Mouse (Mus musculus) neural tube, embryonic 12.5 days (tissue): ENCODE data around the gene Gm10295. TPM values are rescaled to one million over a fixed set of nuclear protein-coding genes. Genes with fewer than 3 reads are reported as not detected.

Source experiments
- ATAC-seq: fragments of 200-750 bp; cut with Nextera tagmentation; 2 replicates; pipeline ENCODE4 v1.8.0; 2017; ENCODE audit warnings: low read depth, mild to moderate bottlenecking, moderate TSS enrichment, moderate library complexity; ENCODE audit not compliant: low FRiP score
- H3K27ac ChIP-seq: fragments of 300-500 bp; sonication (generic); 2 replicates; pipeline ENCODE4 v1.5.1; 2016
- H3K27me3 ChIP-seq: fragments of 300-500 bp; sonication (generic); replicated peaks from 2 replicates; pipeline ENCODE4 v1.6.1; 2016; ENCODE audit warnings: mild to moderate bottlenecking
- H3K36me3 ChIP-seq: fragments of 300-500 bp; sonication (generic); 2 replicates; pipeline ENCODE4 v1.6.1; 2016; ENCODE audit warnings: mild to moderate bottlenecking
- H3K4me1 ChIP-seq: fragments of 300-500 bp; sonication (generic); 2 replicates; pipeline ENCODE4 v1.6.1; 2016
- H3K4me2 ChIP-seq: fragments of 300-500 bp; sonication (generic); replicated peaks from 2 replicates; pipeline ENCODE4 v1.6.1; 2016; ENCODE audit warnings: mild to moderate bottlenecking
- H3K4me3 ChIP-seq: fragments of 300-500 bp; sonication (generic); 2 replicates; pipeline ENCODE4 v1.5.1; 2016
- H3K9ac ChIP-seq: fragments of 300-500 bp; sonication (generic); 2 replicates; pipeline ENCODE4 v1.6.1; 2016; ENCODE audit warnings: mild to moderate bottlenecking
- H3K9me3 ChIP-seq: fragments of 300-500 bp; sonication (generic); 2 replicates; pipeline ENCODE4 v1.6.1; 2016; ENCODE audit warnings: mild to moderate bottlenecking
- WGBS: fragments of 180-500 bp; shearing (Covaris S2); methylation state at CpG from one replicate; pipeline ENCODE4 v1.1.7; 2016; 5-methylcytosine and 5-hydroxymethylcytosine counted together
- polyA plus RNA-seq: library from polyadenylated mRNA; unstranded; fragments of >200 nt; fragmentation: Nextera tagmentation; extraction: Ambion mirVana; gene quantifications from 2 replicates; pipeline ENCODE4 v1.2.1, GENCODE M21; 2016

Gene Gm10295
- polyA plus RNA-seq, 1 experiment from 2014 or later, result not detected

DNA sequence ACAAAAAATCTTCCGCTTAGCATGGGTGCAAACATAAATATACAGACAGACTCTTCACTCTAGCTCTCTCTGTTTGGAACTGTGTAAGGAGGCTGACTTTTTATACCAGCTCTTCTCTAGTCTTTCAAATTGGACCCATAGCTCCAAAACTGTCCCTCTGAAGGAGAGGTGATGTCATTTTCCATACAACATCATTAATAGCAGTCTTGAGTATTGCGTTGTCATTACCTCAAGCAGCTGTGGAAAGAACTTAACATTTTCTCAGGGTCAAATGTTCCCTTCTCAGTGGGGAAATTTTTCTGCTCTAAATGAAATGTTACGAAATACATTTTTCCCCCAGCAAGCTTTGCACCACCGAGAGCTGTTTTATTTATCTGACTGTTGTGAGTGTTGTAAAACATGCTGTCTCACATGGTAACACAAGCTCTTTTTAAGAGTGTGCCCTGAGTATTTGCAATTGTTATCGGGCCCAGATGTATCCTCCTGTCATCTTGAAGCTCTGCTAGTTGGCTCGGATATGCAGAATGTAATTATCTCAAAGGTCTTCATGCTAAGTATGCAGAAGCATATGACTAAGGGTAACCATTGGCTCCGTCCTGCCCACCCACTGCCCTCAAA lies 38.0 kb downstream of the Gm10295 start:
- Histone ChIP-seq H3K27me3 (no peaks in the 10 kb centered on the region), H3K9me3 (no peaks in the 10 kb centered on the region), H3K36me3 (no peaks in the 10 kb centered on the region), H3K4me3 (no peak overlapping the region), H3K27ac (no peak overlapping the region), H3K9ac (no peak overlapping the region), H3K4me1 (peaks cover 5% of the 10 kb centered on the region; the same call in 1 of the 2 replicates), H3K4me2 (no peak overlapping the region)
- no peak for ATAC-seq
- 87% methylated on average over 7 of the region's 7 CpGs for WGBS

DNA sequence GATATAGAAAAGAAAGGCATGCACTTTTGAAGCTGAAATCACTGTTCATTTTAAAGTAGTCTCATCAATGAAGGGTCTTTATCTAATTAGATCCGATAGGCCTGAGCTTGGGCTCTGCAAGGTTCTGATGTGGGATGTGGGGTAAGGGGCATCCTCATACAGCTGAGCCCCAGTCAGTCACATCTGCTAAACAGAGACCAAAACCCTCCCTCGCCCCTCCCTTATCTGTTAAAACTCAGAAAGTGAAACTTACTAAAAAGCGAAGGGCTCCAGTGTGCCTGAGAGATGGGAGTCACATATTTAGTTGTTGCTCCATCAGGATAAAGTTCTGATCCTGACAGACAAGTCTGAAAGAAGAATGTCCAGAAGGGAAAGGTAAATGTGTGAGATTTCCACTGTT lies 38.9 kb downstream of the Gm10295 start:
- Histone ChIP-seq H3K9ac (no peak overlapping the region), H3K4me2 (no peak overlapping the region), H3K36me3 (no peaks in the 10 kb centered on the region), H3K4me1 (peaks cover 8% of the 10 kb centered on the region; the same call in 1 of the 2 replicates), H3K9me3 (no peaks in the 10 kb centered on the region), H3K27me3 (no peaks in the 10 kb centered on the region), H3K27ac (no peak overlapping the region), H3K4me3 (no peak overlapping the region)
- WGBS, result 73% methylated on average over 3 of the region's 3 CpGs
- ATAC-seq, result no peak

DNA sequence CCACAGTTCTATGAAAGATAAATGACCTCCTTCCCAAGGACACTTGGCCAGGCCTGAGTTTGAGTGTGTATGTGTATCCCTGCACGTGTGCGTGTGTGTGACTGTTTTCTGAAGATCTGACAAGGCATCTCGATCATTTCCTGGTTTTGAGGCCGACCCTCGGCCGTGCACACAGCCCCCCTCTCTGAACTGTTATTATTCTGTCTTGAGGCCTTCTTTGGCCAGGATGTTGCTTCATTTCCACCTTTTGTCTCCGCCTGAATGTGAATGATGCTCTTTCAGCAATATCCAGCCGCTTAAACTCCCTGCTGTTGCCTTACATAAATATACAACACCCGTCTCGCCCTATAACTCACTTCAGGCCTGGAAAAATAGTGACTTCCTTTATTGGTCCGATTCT lies 39.9 kb downstream of the Gm10295 start:
- no peak overlapping the region for H3K4me3 ChIP-seq
- no peaks in the 10 kb centered on the region for H3K9me3 ChIP-seq
- H3K27me3 ChIP-seq, result no peaks in the 10 kb centered on the region
- ATAC-seq, result no peak
- no peak overlapping the region for H3K9ac ChIP-seq
- no peaks in the 10 kb centered on the region for H3K36me3 ChIP-seq
- 0 out of 2 replicates have a peak overlapping the region, but pooled peaks have one; percentile 37 for H3K27ac ChIP-seq
- peaks cover 10% of the 10 kb centered on the region; the same call in 1 of the 2 replicates for H3K4me1 ChIP-seq
- WGBS, result 44% methylated on average over 11 of the region's 11 CpGs
- H3K4me2 ChIP-seq, result no peak overlapping the region

DNA sequence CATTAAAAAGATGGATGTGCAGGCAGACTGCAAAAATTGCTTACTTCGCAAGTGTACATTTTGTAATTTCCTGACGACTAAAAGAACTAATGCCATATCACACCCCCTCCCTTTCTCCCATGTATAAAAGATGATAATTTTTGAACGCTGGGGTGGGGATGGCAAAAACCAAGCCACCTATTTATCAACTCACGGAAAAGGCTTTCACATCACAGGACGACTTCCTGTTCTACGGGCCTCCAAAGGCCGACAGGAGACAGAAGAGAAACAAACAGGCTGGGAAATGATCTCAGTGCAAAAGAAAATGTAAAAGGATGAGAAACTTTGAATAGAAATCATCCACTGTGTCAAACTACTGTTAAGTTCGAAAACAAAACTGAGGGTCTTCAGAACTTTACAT lies 43.2 kb downstream of the Gm10295 start:
- no peak overlapping the region for H3K27ac ChIP-seq
- no peak for ATAC-seq
- H3K4me2 ChIP-seq, result no peak overlapping the region
- no peaks in the 10 kb centered on the region for H3K9me3 ChIP-seq
- WGBS, result 62% methylated on average over 8 of the region's 8 CpGs
- no peaks in the 10 kb centered on the region for H3K36me3 ChIP-seq
- H3K27me3 ChIP-seq, result no peaks in the 10 kb centered on the region
- peaks cover 10% of the 10 kb centered on the region; the same call in 1 of the 2 replicates for H3K4me1 ChIP-seq
- no peak overlapping the region for H3K9ac ChIP-seq
- no peak overlapping the region for H3K4me3 ChIP-seq

DNA sequence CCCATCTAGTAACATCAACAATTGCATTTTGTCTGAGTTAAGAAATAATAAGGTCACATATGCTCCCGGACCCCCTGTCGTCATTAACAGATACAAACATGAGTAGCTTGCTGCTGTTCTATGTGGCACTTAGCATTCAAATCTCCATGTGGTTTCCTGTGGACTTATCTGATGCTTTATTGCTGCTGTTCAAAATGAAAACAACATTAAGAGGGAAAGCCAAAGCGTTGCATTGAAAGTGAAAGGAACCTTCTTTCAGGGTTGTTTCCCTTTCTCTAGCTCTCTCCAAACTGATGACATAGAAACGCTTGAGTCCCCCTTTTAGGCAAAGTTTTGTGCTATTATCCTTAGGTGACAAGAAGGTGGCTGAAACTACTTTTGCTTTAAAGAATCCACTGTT lies 48.6 kb downstream of the Gm10295 start:
- Histone ChIP-seq H3K9me3 (no peaks in the 10 kb centered on the region), H3K4me1 (0 out of 2 replicates have a peak, but pooled peaks cover 4% of the 10 kb centered on the region), H3K9ac (no peak overlapping the region), H3K4me3 (no peak overlapping the region), H3K4me2 (no peak overlapping the region), H3K36me3 (no peaks in the 10 kb centered on the region), H3K27ac (no peak overlapping the region), H3K27me3 (no peaks in the 10 kb centered on the region)
- ATAC-seq, result no peak
- 87% methylated on average over 4 of the region's 4 CpGs for WGBS
